Mouse (Mus musculus) spleen, postnatal 14 days (tissue): ENCODE data around the gene Klhl12.
A peak's percentile ranks its signal among the peaks of the same experiment; 100 is the strongest.
"Not testable (repeated sequence)": the region's sequence is repeated elsewhere in the genome, so short reads cannot be mapped to it uniquely, and the experiment has no call there.

ENCODE experiments used
- DNase-seq, 2 experiments: peaks; one replicate each; pipeline ENCODE4 v3.0.0; 2021 to 2022; ENCODE audit warnings: low spot score in 2 of 2

Klhl12 gene

GRCm38 (mm10) chr1:134454904-134455824 is at the start of gene Klhl12:
Gene Klhl12, plus strand, starts transcription at chr1:134455531.
- peak; percentile 97 to 99 for DNase-seq

GRCm38 (mm10) chr1:134406414-134406771 is 48.9 kb upstream of the Klhl12 start:
- DNase-seq = no peak

DNA sequence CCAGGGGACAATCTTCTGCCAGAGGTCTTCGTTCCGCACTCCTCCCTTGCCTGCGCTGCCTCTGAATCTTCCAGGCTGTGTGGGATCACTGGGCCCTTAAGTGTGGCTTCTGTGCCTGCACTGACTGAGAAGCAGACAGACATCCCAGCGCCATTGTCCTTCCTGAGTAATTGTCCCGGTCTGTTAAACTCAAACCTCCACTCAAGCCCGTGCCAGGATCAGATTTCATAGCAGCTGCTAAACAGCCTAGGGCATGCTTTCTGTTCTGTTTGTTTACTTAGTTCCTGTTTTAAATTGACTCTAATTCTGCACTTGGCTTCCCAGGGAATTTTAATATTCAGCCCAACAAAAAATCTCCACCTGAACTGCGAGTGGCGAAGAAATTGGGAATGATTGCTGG is 47.3 kb upstream of the Klhl12 start:
- no peak for DNase-seq

DNA sequence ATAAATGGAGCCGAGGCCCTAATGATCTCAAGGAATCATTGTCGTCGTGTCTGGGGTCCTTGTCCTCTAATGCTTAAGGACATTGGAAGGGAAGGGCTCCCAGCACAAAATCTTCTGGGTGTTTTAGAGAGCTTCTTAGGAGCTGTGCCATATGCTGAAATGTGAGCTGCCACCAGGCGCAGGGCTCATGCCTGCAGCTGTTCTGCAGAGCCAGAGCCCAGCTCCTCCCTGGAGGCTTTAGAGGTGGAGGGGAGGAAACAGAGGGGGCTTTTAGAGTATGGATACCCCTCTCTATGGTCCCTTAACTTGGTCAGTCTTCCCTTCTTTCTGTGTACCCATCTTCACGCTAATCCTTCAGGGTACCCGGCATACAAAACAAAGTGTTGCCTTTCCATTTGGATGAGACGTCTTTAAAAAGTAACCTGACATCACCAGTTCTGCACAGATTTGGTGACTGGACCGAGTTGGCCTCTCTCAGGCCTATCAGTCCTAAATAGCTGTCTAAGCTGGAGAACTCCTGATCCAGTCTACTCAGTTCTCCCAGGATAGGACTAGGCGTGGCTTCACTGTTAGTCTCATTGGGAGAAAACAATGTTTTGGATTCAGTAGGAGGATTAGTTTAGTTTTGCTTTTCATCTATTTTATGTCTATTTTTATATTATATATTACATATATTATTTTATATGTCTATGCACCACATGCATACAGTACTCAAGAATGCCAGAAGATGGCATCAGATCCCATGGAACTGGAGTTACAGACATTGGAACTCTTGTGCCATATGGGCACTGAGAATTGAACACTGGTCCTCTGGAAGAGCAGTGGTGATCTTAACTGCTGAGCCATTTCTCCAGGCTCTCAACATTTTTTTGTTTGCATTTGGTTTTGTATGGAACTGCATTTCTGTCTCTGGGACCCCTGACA is 43.4 kb upstream of the Klhl12 start:
- no peak for DNase-seq

DNA sequence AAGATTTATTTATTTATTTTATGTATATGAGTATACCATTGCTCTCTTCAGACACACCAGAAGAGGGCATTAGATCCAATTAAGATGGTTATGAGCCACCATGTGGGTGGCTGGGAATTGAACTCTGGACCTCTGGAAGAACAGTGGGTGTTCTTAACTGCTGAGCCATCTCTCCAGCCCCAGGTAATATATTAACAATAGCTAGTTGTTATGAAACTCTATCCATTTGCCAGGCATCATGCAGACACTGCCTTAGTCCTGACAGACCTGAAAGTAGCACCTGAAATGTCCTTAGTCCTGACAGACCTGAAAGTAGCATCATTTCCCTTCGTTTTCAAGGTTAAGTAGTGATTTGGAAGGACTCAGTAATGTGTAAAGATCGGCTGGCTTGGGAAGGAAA is 41.3 kb upstream of the Klhl12 start:
- DNase-seq = no peak

DNA sequence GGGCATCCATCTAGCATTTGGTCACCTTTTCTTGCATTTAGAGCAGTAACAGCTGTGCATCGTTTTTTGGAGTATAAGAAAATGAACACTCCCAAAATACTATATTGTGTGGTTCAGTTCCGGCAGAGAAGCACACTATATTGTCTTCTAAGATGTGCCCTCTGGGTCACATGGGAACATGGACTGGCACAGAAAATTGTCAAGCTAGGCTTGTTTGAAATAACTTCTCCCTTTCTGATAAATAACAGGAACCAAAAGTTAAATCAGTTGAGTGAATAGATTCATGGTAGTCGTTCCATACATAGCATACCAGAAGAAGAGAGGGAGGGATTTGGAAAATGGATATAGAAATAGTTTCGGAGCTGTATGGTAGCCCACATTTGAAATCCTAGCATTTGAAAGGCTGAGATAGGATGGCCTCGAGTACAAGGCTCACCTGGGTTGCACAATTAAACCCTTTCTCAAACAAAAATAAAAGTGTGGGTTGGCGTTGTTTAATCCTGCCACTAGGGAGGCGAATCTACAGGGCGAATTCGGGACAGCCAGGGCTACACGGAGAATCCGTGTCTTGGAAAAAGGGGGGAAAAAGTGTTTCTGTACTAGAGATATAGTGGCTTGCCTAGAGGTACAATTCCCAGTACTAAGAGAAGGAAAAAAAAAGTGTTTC is 40.7 kb upstream of the Klhl12 start:
- no peak for DNase-seq

GRCm38 (mm10) chr1:134415168-134415831 is 40.0 kb upstream of the Klhl12 start, which contains the start of gene Adipor1:
Gene Adipor1, plus strand, starts transcription at chr1:134415378.
- peak; percentile 91 to 94 for DNase-seq

DNA sequence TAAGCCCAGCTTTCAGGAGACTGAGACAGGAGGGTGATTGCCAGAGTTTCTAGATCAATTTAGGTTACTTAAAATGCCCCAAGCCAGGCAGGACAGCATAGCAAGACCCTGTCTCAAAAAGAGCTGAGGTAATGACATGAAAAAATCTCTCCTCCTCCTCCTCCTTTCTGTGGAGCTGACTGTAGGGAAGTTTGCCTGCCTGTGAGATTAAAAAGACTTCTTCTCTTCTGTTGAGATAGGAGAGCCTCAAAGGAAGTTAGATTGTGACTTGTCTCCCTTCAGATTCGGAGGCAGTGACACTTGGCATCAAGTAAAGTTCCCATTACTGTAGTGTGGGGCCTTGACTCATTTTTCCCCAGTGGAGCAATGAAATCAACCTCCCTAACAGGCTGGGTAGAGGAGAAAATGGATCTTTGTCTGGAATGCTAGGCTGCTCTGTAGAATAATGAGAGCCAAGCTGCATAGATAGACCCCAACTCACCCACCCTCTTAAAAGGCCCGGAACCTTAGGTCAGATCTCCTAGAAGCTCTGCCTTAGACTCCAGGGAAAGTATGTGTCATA is 36.8 kb upstream of the Klhl12 start:
- no peak for DNase-seq

DNA sequence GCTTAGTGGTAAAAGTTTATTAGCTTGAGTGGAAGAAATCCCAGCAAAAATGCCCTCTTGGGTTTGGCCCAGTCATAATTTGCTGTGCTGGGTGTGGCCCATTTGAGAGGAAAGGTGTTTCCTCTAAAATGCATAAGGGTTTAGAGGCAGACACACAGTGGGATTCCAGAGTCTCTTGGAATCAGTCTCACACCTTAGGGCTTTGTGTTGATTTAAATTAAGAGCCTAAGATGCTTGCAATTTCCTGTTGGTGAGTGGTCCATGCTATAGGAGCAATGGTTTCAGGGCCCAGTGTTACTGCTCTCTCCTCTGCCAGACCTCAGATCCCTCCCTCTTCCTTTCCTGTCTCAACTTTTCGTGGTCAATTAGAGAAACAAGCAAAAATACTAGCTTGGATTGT is 36.2 kb upstream of the Klhl12 start:
- DNase-seq = no peak

GRCm38 (mm10) chr1:134419751-134420458 is 35.4 kb upstream of the Klhl12 start:
- DNase-seq = no peak

DNA sequence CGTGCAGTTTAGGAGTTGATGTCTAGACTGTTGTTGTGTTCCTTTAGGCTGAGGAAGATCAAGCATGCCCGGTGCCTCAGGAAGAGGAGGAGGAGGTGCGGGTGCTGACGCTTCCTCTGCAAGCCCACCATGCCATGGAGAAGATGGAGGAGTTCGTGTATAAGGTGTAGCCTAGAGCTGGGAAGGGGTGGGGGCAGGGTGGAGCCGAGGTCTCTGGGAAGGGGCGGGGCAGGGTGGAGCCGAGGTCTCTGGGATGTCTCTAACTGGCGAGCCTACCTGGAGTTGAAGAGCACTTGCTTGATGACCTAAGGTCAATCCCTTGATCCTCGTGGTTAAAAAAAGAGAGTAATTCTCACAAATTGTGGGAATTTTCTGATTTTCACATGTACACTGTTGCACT is 31.4 kb upstream of the Klhl12 start:
- peak in 1 of 2 experiments; percentile 22 for DNase-seq

- DNase-seq = peak; percentile 55 to 67
Measured at GRCm38 (mm10) chr1:134426289-134426688, 29.0 kb upstream of the Klhl12 start.

DNA sequence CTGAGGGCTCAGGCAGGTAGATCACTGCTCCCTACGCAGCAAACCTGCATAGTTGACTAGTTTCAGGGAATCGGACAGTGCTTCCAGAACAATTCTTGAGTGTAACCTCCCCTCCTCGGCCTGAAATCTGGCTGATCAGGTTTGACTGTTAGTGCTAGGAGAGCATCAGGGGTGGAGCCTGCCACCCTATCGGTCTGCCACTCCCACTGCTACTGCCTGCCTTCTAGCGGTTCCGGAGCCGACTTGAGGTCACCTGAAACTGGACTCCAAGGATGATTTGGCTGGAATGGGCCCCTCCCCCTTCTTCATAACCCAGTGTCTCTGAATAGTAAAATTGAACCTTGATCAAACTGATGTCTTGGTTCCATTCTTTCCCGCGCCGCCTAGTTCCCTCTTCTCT is 22.3 kb upstream of the Klhl12 start:
- no peak for DNase-seq

- DNase-seq = no peak
Measured at GRCm38 (mm10) chr1:134433473-134433872, 21.9 kb upstream of the Klhl12 start.

DNA sequence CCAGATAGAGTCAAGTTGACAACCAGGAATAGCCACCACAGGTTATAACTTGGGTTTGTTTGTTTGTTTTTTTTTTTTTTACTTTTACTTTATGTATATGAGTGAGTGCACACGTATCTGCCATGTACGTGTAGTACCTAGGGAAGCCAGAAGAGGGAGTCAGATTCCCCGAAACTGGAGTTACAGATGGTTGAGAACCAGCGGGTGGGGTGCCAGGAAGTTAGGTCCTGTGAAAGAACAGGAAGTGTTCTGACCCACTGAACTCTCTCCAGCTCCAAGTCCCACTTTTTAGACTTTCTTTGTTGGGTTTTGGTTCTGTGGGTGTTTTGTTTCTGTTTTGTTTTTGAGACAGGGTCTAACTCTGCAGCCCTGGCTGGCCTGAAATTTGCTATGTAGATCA is 19.9 kb upstream of the Klhl12 start:
- peak in 1 of 2 experiments; percentile 45 for DNase-seq

GRCm38 (mm10) chr1:134440437-134440836 is 14.9 kb upstream of the Klhl12 start:
- no peak for DNase-seq

DNA sequence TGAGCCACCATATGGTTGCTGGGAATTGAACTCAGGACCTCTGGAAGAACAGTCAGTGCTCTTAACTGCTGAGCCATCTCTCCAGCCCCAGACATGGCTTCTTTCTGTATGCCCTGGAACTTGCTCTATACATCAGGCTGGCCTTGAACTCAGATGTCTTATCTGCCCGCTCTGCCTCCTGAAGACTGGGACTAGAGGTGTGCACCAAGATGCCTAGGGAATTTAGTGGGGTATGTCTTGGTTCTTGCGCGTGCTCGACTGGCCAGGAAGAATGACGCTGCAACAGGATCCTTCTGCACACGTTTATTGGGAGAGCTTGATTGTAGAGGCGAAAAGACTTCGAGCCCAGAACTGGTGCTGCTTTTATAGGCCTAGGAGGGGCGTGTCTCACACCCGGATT is 13.6 kb upstream of the Klhl12 start:
- DNase-seq = not testable (repeated sequence)

GRCm38 (mm10) chr1:134442394-134442793 is 12.9 kb upstream of the Klhl12 start:
- DNase-seq = no peak

DNA sequence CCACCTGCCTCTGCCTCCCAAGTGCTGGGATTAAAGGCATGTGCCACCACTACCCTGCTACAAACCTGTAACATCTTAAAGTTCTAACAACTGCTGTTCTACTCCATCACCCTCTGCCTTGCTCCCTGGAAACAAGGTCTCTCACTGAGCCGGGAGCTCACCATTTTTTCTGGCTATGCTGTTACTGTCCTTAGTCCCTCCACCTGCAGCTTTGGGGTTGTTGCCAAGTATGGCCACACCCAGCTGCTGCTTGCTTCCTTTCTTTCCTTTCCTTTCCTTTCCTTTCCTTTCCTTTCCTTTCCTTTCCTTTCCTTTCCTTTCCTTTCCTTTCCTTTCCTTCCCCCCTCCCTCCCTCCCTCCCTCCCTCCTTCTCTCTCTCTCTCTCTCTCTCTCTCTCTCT is 12.0 kb upstream of the Klhl12 start:
- not testable (repeated sequence) for DNase-seq

DNA sequence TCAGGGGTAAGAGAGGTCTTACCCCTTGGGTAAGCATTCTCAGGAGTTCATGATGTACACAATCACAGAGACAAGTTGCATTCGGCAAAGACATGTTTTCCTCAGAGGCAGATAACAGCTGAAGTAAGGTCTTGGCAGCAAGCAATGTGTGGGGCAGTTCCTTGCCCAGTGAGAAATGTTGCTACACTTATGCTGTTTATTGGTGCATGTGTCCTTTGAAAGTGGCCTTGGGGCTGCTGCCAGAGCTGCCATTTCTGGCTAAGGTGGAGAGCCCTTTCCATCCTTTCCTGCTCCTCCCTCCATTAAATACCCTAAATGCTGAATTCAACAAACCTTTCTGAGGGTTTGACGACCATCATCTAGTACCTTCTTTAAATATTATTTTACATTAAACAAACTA is 9.9 kb upstream of the Klhl12 start:
- no peak for DNase-seq
